Mouse (Mus musculus): ENCODE data around the gene Ccdc171.

- TF ChIP-seq ZNF384 (IDR thresholded peaks at IDR 0.05; ENCODE audit: low read depth, low read length) (no peak), MAFK (IDR thresholded peaks at IDR 0.05; ENCODE audit: insufficient read depth, low read depth, low read length) (no peak), ZC3H11A (IDR thresholded peaks at IDR 0.05; ENCODE audit: borderline replicate concordance, low read depth, low read length) (no peak)
These were observed 275.1 kb downstream of the Ccdc171 start for GRCm38 (mm10) chr4:83800402-83800801.
